Mouse (Mus musculus): ENCODE results near the gene Glyctk.

DNA sequence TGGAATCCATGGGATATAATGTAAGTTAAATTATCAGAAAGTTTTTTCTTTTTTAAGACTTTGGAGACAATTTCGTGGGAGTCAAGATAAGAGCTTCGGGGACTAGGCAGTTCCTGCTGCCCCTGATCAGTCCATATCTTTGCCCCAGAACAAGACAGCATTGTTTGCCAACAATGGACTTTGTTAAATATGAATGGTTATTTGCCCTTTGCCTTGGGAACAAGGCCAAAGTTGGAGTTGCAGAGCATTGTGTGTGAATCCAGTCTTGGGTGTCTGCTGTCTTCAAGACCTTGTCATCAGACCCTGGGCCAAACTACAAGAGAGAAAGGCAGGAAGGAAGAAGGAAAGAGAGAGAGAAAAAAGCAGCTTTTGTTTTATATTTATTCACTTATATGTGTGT, 8.8 kb upstream of the Glyctk start:
- no peak for TF ChIP-seq EP300 (IDR thresholded peaks at IDR 0.05; ENCODE audit: low read depth)
- TF ChIP-seq CTCF (IDR thresholded peaks at IDR 0.05; ENCODE audit: low read depth), result no peak
